Mouse (Mus musculus): Measurements from ENCODE around the gene Gkn2. TPM values are rescaled to one million over a fixed set of nuclear protein-coding genes. Genes with fewer than 3 reads are reported as not detected.

Gkn2 gene
- polyA plus RNA-seq, 1 experiment, result not detected

DNA sequence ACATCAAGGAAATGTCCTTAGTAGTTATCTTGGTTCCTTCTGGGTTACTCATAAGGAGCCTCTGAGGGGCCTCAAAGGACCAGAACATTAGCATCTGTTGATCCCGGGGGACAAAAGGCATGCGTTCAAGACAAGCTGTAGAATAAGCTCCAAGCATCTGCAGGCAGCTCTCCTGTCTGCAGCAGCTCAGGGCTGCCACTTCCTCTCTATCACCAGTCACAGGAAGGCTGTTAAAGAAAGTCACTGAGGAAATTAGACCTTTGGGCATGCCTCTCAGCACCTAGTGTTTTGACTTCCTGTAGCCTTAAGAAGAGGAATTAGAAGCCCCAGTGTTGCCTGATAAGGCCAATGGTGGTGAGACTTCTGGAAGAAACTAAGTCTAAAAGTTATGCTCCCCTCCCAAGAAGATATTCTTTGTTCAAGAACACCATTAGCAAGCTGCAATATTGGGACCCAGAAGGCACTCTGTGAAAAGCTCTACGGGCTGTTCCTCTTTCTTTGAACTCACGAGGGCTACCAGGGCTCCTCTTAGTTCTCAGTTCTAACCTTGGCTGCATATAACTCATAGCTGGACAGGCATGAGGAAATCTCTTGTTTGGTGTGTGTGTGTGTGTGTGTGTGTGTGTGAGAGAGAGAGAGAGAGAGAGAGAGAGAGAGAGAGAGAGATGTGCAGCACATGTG, 26.9 kb downstream of the Gkn2 start:
- no peak for DNase-seq (ENCODE audit: low spot score)

DNA sequence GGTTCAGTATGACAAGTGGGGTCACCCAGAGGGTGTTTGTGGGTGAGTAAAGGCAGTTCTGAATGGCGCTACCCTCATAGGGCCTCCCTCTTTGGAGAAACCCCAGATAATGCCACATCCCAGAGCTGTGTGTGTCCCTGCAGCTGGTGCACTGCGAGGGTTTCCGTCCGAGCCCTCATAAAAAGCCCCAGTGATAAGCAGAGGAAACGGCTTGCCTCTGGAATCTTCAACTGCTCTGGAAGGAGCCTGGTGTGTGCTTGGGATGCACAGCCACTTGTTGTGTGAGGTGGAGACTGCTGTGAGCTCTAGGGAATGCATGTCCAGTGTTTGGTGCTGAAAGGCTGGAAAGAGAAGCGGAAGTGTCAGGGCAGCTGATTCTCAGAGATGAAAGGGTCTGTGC, 28.3 kb downstream of the Gkn2 start:
- no peak for DNase-seq (ENCODE audit: low spot score)

DNA sequence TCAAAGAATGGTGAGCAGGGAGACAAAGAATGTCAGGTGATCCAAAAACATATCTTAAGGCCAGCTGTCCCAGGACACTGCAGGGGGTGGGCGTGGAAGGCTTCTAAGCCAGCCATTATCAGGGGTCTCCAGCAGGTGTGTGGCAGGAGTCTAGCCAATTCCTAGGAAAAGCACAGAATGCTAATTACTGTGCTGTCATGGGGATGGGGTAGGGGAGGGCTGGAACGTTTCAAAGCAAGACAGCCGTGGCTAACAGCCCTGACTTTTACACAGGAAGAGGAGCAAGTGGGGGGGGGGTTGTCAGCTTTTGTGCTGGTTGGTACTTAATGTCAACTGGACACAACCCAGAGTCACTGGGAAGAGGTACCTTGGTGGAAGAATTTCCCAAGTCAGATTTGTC, 38.9 kb downstream of the Gkn2 start:
- DNase-seq (ENCODE audit: low spot score), result no peak

DNA sequence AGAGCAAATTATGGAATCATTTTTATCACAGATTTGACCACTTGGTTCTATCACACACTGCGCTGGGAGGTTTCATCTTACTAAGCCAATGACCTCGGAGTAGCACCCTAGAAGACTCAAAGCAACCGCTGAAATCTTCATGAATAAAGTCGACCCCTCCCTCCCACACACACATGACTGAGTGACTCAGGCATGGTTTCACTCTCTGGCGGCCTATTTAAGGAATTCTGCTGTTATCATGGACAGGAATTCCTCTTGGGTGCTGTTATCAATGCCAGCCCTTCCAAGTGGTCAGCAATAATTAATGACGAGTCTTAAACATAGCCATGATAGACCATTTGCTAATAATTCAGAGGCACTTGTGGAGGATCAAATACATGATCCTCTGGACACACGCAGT, 49.1 kb downstream of the Gkn2 start:
- DNase-seq (ENCODE audit: low spot score), result no peak

DNA sequence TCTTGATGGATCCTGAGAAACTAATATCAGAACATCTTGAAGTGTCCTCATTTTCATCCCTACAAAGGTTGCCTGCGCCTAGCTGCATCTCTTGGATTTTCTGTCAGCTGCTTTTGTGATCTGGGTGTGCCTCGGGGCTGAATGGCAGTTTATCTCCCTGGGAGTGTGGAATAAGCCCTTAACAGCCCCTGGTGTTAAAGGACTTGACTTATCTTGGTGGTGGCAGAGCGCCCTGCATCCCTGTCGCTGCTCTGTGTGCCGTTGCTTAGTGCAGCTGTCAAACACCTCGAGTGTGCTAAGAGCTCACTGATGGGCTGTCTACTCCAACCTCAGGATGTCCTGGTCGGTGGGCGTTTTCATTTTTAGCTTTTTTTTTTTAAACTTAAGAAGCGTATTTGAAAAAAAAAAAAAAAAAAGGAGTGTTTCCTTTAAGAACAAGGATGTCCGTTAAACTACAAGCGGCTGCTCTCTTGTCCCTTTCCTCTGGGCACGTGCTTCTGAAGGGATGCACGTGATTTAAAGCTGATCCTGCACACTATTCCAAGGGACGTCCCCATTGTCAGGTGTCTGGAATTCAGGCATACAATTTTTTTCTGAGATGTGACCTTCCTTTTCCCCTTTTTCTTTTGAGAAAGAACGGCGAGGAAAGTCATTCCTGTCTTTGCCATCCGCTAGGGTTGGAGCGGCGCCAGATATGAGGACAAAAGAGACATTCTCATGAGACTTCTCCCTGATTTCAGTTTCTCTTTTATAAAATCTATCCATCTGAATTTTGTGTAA, 51.1 kb downstream of the Gkn2 start:
- DNase-seq (ENCODE audit: low spot score), result no peak

DNA sequence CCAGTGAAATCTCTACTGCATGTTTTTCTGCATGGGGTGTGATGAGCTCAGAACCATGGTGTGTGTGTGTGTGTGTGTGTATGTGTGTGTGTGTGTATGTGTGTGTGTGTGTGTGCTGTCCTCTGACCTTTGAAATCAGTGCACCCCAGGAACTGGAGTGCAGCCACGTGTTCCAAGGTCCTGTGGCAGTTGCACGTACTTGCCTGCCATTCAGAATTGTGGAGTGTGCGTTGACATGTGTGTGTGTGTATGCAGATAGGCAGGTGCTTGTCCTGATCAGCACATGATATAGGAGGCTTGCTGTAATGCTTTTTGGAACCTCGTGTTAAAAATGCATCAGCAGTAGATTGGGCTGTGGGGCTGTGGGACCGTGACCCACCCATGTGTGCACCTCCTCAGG, 53.8 kb downstream of the Gkn2 start:
- no peak for DNase-seq (ENCODE audit: low spot score)

DNA sequence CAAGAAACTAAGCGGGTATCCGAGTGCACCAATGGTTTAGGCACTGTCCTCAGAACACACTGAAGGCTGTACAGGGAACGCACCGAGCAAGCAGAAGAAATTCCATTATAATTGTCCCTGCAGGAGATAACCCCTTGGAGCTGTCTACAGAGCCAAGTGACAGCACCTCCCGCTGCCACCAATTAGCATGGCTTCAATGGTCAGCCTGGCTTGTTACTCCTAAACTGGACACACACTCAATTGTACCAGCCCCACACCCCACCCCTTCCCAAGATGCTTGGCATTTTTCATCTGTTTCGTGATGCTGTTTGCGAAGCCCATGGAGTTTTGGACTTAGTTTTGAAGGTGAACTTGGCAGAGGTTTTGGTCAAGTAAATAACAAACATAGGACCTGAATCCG, 54.5 kb downstream of the Gkn2 start:
- no peak for DNase-seq (ENCODE audit: low spot score)

DNA sequence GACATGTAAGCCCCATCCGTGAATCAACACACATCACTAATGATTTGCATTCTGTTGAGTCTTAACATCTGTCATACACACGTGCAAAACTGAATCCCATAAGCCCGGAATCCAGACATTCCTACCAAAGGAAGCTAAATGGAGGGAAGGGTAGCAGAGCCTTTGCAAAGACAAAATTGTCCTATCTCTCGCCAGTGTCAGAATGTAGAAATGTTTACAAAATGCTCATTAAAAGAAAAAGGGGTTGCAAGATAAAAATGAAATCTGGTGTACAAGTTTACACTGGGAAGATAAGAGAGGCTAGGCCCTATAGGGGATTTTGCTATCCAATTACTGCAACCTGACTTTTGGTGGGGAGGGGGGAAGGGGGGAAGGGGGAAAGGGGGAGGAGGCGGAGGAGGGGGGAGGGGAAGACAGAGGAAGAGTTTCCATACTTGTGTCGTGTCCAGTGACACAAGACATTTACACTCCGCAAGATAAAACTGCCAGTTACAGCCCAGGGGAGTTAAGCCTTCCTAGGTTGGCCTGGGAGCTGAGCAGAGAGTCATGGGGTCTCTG, 55.4 kb downstream of the Gkn2 start, which contains the start of gene Bmp10:
Gene Bmp10, plus strand, starts transcription at position 508 of the 558 bp plus-strand sequence.
- DNase-seq (ENCODE audit: low spot score), result no peak

Other genes with a start within 250 kb of the Gkn2 start
- 28.5 and 45.1 TPM in 2 replicates for gene Antxr1, start 37.5 kb upstream of the Gkn2 start, polyA plus RNA-seq (2012; rRNA removed)
- gene Gkn1, start 22.4 kb upstream of the Gkn2 start, polyA plus RNA-seq (2012; rRNA removed), result 0.06 TPM in 1 of 2 replicates, not detected in the other
- gene Gkn3, start 15.6 kb downstream of the Gkn2 start, polyA plus RNA-seq (2012; rRNA removed), result 25.5 and 32.0 TPM in 2 replicates
- gene Bmp10, start 55.6 kb downstream of the Gkn2 start, polyA plus RNA-seq (2012; rRNA removed), result 0.71 and 0.78 TPM in 2 replicates
- gene Arhgap25, start 159.9 kb downstream of the Gkn2 start, polyA plus RNA-seq (2012; rRNA removed), result 2.3 and 2.7 TPM in 2 replicates
- gene Prokr1, start 217.4 kb downstream of the Gkn2 start, polyA plus RNA-seq (2012; rRNA removed), result 0.72 and 1.2 TPM in 2 replicates